Mouse (Mus musculus) layer of hippocampus, postnatal 10 days (tissue): ENCODE data around the gene Atxn1. TPM values are rescaled to one million over a fixed set of nuclear protein-coding genes. Genes with fewer than 3 reads are reported as not detected.

Experiments used
- DNase-seq, 2 experiments: peaks; one replicate each; pipeline ENCODE4 v3.0.0; 2021; ENCODE audit warnings: low spot score in 2 of 2
- total RNA-seq, 2 experiments: library from RNA; stranded (reverse); gene quantifications; 2 replicates each; pipeline ENCODE4 v1.2.3; 2021

The Atxn1 gene
- total RNA-seq, 2 experiments from 2014 or later, result 90.8 to 94.3 TPM

- DNase-seq, result no peak
Observed at GRCm38 (mm10) chr13:45793796-45794195, 171.0 kb downstream of the Atxn1 start.

DNA sequence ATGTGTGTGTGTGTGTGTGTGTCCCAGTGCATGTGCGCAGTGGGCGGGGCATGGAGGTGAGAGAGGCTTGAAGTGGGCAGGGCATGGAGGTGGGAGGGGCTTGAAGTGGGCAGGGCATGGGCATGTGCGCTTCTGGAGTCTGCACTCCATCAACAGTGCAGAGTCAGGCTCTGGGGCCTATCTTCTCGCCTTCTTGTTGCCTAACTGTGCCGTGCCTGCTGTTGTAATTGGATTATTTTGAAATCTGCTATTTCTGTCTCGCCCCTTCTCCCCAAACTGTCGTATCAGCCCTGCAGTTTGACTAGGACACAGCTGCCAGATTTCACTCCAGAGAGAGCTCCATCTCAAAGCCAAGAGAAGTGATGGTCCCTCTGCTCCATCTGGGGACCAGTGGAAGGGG is 178.4 kb downstream of the Atxn1 start:
- peak in 1 of 2 experiments; percentile 26 for DNase-seq

- no peak for DNase-seq
Observed at GRCm38 (mm10) chr13:45783681-45784080, 181.1 kb downstream of the Atxn1 start.

- no peak for DNase-seq
Observed at GRCm38 (mm10) chr13:45778750-45779149, 186.1 kb downstream of the Atxn1 start.

GRCm38 (mm10) chr13:45778171-45778570 is 186.6 kb downstream of the Atxn1 start:
- no peak for DNase-seq

GRCm38 (mm10) chr13:45775516-45775915 is 189.3 kb downstream of the Atxn1 start:
- DNase-seq, result no peak

- DNase-seq, result no peak
Observed at GRCm38 (mm10) chr13:45773381-45774168, 191.2 kb downstream of the Atxn1 start.

- no peak for DNase-seq
Observed at GRCm38 (mm10) chr13:45769757-45770156, 195.1 kb downstream of the Atxn1 start.

- DNase-seq, result no peak
Observed at GRCm38 (mm10) chr13:45768250-45768649, 196.6 kb downstream of the Atxn1 start.

- DNase-seq, result peak in 1 of 2 experiments; percentile 41
Observed at GRCm38 (mm10) chr13:45764354-45764753, 200.5 kb downstream of the Atxn1 start.

DNA sequence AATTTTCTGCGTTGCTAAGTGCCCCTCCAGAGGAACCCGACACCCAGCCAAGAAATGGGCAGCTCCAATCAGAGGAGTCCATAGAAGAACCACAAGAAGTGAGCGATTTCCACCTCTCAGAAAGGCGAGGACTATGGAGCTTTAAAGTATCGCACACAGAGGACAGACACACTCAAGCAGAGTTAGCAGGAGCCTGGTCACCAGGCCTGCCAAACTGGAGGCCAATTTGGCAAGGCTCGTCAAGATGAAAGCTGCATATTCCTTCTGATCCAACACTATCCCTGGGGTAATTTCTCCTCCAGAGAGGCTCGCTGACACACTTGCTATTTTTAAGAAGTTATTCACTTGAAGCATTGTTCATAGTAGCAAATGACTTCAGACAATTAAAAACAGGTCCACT is 202.5 kb downstream of the Atxn1 start:
- no peak for DNase-seq

DNA sequence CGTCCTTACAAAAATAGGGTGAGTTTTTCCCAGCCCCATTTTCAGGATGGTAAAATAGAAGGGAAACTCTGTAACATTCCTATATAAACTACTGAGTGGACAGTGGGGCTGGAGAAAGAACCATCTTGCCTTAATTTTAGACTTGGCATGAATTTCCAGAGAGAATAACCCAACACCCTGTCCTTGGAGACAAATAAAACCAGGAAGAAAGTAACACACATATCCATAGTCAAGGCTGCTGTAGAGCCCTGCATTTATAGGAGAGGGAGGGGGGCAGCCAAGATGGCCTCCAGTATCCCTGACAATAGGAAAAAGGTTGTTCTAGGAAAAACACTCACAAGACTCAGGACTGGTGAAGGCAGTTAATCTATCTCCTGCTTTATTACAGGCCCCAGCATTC is 210.3 kb downstream of the Atxn1 start:
- DNase-seq, result no peak

GRCm38 (mm10) chr13:45752498-45752897 is 212.3 kb downstream of the Atxn1 start:
- no peak for DNase-seq

DNA sequence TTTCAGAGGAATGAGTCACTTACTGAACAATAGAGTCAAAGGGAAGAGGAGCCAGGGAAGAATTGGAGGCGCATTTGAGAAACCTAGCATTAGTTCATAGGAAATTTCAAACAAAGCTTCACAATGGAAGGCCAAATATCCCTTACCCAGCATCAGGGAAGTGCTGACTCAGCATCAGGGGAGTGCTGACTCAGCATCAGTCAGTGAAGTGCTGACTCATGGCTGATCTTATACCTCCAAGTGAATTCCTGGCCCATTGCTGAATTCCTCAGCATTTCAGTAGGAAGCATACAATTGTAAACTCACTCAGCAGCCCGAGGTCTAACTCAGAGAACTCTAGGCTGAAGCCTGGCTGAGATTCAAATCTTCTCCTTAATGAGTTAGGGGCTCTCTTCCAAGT is 213.6 kb downstream of the Atxn1 start:
- DNase-seq, result no peak

DNA sequence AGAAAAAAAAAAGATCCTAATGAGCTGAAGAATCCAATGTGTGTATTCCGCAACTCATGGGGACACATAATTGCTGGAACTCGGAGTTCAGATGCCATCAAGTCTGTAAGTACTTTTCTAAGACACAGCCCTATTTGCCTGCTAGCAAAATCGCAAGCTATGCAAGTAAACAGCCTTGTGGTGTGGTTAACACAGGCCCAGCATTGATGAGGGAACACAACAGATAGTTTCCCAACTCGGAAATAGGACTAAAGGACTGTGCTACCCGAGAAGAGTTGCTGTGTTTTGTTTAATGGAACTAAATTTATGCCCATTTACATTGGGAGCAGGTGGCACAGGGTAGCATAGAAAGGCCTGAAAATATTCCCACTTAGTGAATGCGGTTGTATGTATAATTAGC is 214.2 kb downstream of the Atxn1 start:
- DNase-seq, result no peak

DNA sequence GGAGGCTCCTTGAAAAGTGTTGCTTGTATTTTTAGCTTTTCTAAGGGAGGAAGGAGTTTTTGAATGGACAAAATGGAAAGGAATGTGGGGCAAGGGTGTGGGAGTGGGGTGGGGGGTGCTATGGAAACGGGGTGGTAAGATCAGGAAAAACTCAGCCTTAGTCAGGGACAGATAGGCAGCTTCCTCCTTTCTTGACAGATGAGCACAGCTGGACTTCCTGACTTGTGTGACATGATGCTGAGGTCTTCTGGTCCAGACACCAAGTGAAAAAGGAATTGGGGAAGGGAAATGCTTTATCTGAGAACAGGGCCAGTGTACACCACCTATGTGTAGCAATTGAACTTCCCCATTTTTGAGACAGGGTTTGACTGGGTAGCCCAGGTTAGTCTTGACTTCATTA is 214.9 kb downstream of the Atxn1 start:
- no peak for DNase-seq

DNA sequence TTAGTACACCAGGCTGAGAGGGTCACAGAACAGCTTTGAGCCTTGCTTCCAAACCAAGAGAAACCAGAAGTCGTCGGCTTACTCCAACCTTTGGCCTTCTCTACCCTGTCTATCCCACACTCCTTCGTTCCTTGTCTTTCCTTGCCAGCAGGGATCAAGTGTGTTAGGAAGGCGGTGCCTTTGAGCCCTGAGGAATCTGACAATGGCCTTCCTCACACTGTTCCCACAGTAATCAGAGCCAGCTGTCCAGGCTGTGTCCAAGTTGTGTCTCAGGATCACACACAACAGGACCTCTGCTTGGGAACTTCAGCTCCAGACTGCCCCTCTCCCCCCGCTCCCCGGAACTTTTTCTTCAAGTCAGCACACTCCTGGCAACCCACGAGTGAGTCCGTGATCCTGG is 215.6 kb downstream of the Atxn1 start:
- DNase-seq, result no peak

DNA sequence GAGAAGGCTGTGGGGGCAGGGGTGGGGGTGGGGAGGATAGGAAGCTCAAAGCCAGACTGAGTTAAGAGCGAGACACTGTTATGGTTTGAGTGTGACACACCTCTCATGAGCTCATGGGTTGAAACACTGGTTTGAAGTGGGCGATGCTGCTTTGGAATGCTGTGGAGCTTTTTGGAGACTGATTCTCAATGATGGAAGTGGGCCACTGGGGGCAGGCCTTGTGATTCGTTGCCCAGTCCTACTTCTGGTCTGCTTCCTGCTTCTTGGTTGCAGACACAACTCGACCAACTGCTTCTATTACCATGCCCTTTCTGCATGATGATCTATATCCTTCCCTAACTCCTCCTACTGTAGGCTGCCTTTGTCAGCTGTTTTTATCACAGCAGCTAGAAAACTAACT is 216.1 kb downstream of the Atxn1 start:
- no peak for DNase-seq

GRCm38 (mm10) chr13:45745851-45746773 is 218.7 kb downstream of the Atxn1 start:
- DNase-seq, result no peak

- no peak for DNase-seq
Observed at GRCm38 (mm10) chr13:45744803-45745432, 219.9 kb downstream of the Atxn1 start.

- DNase-seq, result no peak
Observed at GRCm38 (mm10) chr13:45743848-45744247, 221.0 kb downstream of the Atxn1 start.

DNA sequence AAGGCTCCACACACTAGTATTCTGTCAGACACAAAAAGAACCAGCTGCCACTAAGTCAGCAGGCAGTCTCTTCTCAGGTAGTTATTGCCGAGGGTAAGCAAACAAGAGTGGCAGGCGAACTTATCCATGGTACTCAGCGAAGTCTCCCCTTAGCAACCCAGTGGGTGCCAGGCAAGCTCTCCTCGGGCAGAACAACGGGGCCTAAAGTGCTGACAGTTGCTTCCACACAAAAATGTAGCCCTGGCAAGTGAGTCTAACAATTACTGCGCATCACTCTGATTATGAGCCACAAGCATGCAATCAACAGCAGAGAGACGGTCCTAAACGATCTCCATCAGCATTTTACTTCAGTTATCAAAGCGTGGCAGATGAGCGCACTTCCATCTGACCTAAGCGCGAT is 224.4 kb downstream of the Atxn1 start:
- no peak for DNase-seq
